Mouse (Mus musculus) CH12.LX (cell line): ENCODE results near the gene Ctsg. TPM values are rescaled to one million over a fixed set of nuclear protein-coding genes. Genes with fewer than 3 reads are reported as not detected.

ENCODE experiments used
- DNase-seq: peaks from one replicate; pipeline ENCODE4 v3.0.0-alpha.2; 2013; ENCODE audit errors: extremely low read depth
- H3K27ac ChIP-seq: 2 replicates; pipeline ENCODE4 v1.5.1; 2012; ENCODE audit warnings: low read depth, mild to moderate bottlenecking, control low read depth, moderate library complexity; ENCODE audit not compliant: insufficient read depth
- H3K27me3 ChIP-seq: replicated peaks from 2 replicates; pipeline ENCODE3; 2012; ENCODE audit warnings: inconsistent platforms
- H3K36me3 ChIP-seq, 2 experiments: replicated peaks in 1 of 2; 2 replicates each; pipeline versions ENCODE3 to v1.6.1; 2012; ENCODE audit warnings: inconsistent platforms in 1 of 2, low read length in 1 of 2, mild to moderate bottlenecking in 1 of 2, mixed read lengths in 1 of 2, moderate library complexity in 1 of 2; ENCODE audit not compliant: control insufficient read depth in 1 of 2, insufficient read depth in 1 of 2
- H3K4me1 ChIP-seq, 2 experiments: 2 replicates each; pipeline ENCODE4 v1.6.1; 2012; ENCODE audit warnings: inconsistent platforms in 1 of 2, moderate library complexity in 1 of 2; ENCODE audit not compliant: insufficient read depth in 2 of 2, control insufficient read depth in 1 of 2
- H3K4me2 ChIP-seq: 2 replicates; pipeline ENCODE4 v1.6.1; 2012; ENCODE audit warnings: low read depth, mild to moderate bottlenecking, control low read depth; ENCODE audit not compliant: poor library complexity, insufficient read depth, severe bottlenecking
- H3K4me3 ChIP-seq, 3 experiments: fragments of 150-350 bp in 1 of 3; sonication (generic) in 1 of 3; replicated peaks in 1 of 3; 2 replicates each; pipeline versions ENCODE3 to v1.5.1; 2011 to 2012; ENCODE audit warnings: low read depth in 2 of 3, low read length in 2 of 3, mild to moderate bottlenecking in 2 of 3, moderate library complexity in 2 of 3, control low read depth in 1 of 3, improper control_type of control experiment in 1 of 3, inconsistent platforms in 1 of 3, mixed read lengths in 1 of 3; ENCODE audit not compliant: poor library complexity in 1 of 3
- H3K79me2 ChIP-seq: replicated peaks from 2 replicates; pipeline ENCODE4 v1.6.1; 2012; ENCODE audit warnings: mild to moderate bottlenecking, moderate library complexity; ENCODE audit not compliant: control insufficient read depth, poor library complexity, insufficient read depth, severe bottlenecking; ENCODE audit errors: extremely low read depth
- H3K9ac ChIP-seq: 2 replicates; pipeline ENCODE4 v1.6.1; 2012; ENCODE audit warnings: low read depth, mild to moderate bottlenecking, control low read depth, moderate library complexity; ENCODE audit not compliant: insufficient read depth
- H3K9me3 ChIP-seq: replicated peaks from 2 replicates; pipeline ENCODE3; 2012; ENCODE audit warnings: low read length, inconsistent platforms, mixed read lengths
- BHLHE40 ChIP-seq: IDR thresholded peaks from 2 replicates; pipeline ENCODE4 v1.6.1; 2011; ENCODE audit warnings: mild to moderate bottlenecking, low read depth, low read length, improper control_type of control experiment
- CHD1 ChIP-seq: IDR thresholded peaks from 2 replicates; pipeline ENCODE4 v1.6.1; 2012; ENCODE audit warnings: low read depth, low read length, improper control_type of control experiment, inconsistent platforms
- CHD2 ChIP-seq: IDR thresholded peaks from 2 replicates; pipeline ENCODE4 v1.6.1; 2011; ENCODE audit warnings: low read length, improper control_type of control experiment
- CTCF ChIP-seq, 2 experiments: IDR thresholded peaks in 1 of 2; conservative IDR thresholded peaks in 1 of 2; 2 replicates each; pipeline ENCODE4 v1.5.1; 2011 to 2012; ENCODE audit warnings: low read depth in 2 of 2, low read length in 2 of 2, improper control_type of control experiment in 1 of 2, inconsistent platforms in 1 of 2, mild to moderate bottlenecking in 1 of 2, moderate library complexity in 1 of 2
- E2F4 ChIP-seq: IDR thresholded peaks from 2 replicates; pipeline ENCODE4 v1.6.1; 2011; ENCODE audit warnings: low read depth, low read length, improper control_type of control experiment; ENCODE audit not compliant: insufficient replicate concordance
- ELF1 ChIP-seq: IDR thresholded peaks from 2 replicates; pipeline ENCODE4 v1.6.1; 2014; ENCODE audit warnings: low read depth, mild to moderate bottlenecking, inconsistent platforms, low read length, improper control_type of control experiment
- EP300 ChIP-seq: IDR thresholded peaks from 2 replicates; pipeline ENCODE4 v1.6.1; 2011; ENCODE audit warnings: low read length, improper control_type of control experiment
- ETS1 ChIP-seq: conservative IDR thresholded peaks from 2 replicates; pipeline ENCODE4 v1.6.1; 2012; ENCODE audit warnings: low read depth, mild to moderate bottlenecking, inconsistent platforms, low read length, improper control_type of control experiment, moderate library complexity
- GABPA ChIP-seq: IDR thresholded peaks from 2 replicates; pipeline ENCODE4 v1.6.1; 2012; ENCODE audit warnings: low read depth, low read length, improper control_type of control experiment, inconsistent platforms; ENCODE audit not compliant: insufficient replicate concordance
- HCFC1 ChIP-seq: IDR thresholded peaks from 2 replicates; pipeline ENCODE4 v1.6.1; 2012; ENCODE audit warnings: low read depth, mild to moderate bottlenecking, inconsistent platforms, low read length, improper control_type of control experiment
- KAT2A ChIP-seq: IDR thresholded peaks from 2 replicates; pipeline ENCODE4 v1.6.1; 2012; ENCODE audit warnings: low read length, improper control_type of control experiment, inconsistent platforms; ENCODE audit not compliant: insufficient replicate concordance
- MEF2A ChIP-seq: IDR thresholded peaks from 2 replicates; pipeline ENCODE4 v1.6.1; 2014; ENCODE audit warnings: low read depth, mild to moderate bottlenecking, inconsistent platforms, low read length, improper control_type of control experiment, borderline replicate concordance
- MXI1 ChIP-seq: IDR thresholded peaks from 2 replicates; pipeline ENCODE4 v1.6.1; 2011; ENCODE audit warnings: mild to moderate bottlenecking, low read depth, low read length, improper control_type of control experiment
- NRF1 ChIP-seq: IDR thresholded peaks from 2 replicates; pipeline ENCODE4 v1.6.1; 2014; ENCODE audit warnings: low read depth, mild to moderate bottlenecking, inconsistent platforms, low read length, improper control_type of control experiment, moderate library complexity
- PAX5 ChIP-seq: IDR thresholded peaks from 2 replicates; pipeline ENCODE4 v1.6.1; 2012; ENCODE audit warnings: low read length, inconsistent platforms, mixed read lengths
- RAD21 ChIP-seq: IDR thresholded peaks from 2 replicates; pipeline ENCODE4 v1.6.1; 2011; ENCODE audit warnings: low read depth, mild to moderate bottlenecking, low read length, improper control_type of control experiment, moderate library complexity
- RCOR1 ChIP-seq: conservative IDR thresholded peaks from 2 replicates; pipeline ENCODE4 v1.6.1; 2012; ENCODE audit warnings: low read depth, mild to moderate bottlenecking, inconsistent platforms, low read length, improper control_type of control experiment
- SMC3 ChIP-seq: IDR thresholded peaks from 2 replicates; pipeline ENCODE4 v1.6.1; 2011; ENCODE audit warnings: low read depth, low read length, improper control_type of control experiment
- TBP ChIP-seq: conservative IDR thresholded peaks from 2 replicates; pipeline ENCODE4 v1.6.1; 2011; ENCODE audit warnings: low read depth, low read length, improper control_type of control experiment
- UBTF ChIP-seq: IDR thresholded peaks from 2 replicates; pipeline ENCODE4 v1.6.1; 2012; ENCODE audit warnings: low read depth, mild to moderate bottlenecking, inconsistent platforms, low read length, improper control_type of control experiment, moderate library complexity
- USF1 ChIP-seq: IDR thresholded peaks from 2 replicates; pipeline ENCODE4 v1.6.1; 2014; ENCODE audit warnings: low read depth, mild to moderate bottlenecking, inconsistent platforms, low read length, improper control_type of control experiment
- USF2 ChIP-seq: conservative IDR thresholded peaks from 2 replicates; pipeline ENCODE4 v1.6.1; 2011; ENCODE audit warnings: low read depth, low read length, improper control_type of control experiment
- ZC3H11A ChIP-seq: IDR thresholded peaks from 2 replicates; pipeline ENCODE4 v1.6.1; 2012; ENCODE audit warnings: low read depth, mild to moderate bottlenecking, inconsistent platforms, low read length, improper control_type of control experiment
- ZNF384 ChIP-seq: IDR thresholded peaks from 2 replicates; pipeline ENCODE4 v1.6.1; 2012; ENCODE audit warnings: low read depth, low read length, improper control_type of control experiment, inconsistent platforms
- dilution Hi-C: fragments of 300-500 bp; cut with MboI; formaldehyde crosslinking; loops from 2 replicates; pipeline ENCODE4 v1.14.3; 2020; ENCODE audit warnings: low sequenced_read_pairs; ENCODE audit not compliant: extremely low pct_unique_long_range_greater_than_20kb, extremely low pct_ligation_motif_present
- in situ Hi-C: fragments of 300-500 bp; cut with MboI; formaldehyde crosslinking; loops from 3 replicates; pipeline ENCODE4 v1.14.3; 2019; ENCODE audit warnings: low sequenced_read_pairs, low pct_ligation_motif_present, low pct_unique_long_range_greater_than_20kb, mixed read lengths
- polyA plus RNA-seq: library from polyadenylated mRNA; unstranded; fragments of >175 nt; gene quantifications from 2 replicates; pipeline ENCODE4 v1.2.1, GENCODE M21; 2012; ENCODE audit warnings: low read depth; ENCODE audit not compliant: insufficient read length
- total RNA-seq, 2 experiments: library from RNA; depleted of rRNA; stranded (reverse); fragments of 300-350 nt in 1 of 2; fragments of >200 nt in 1 of 2; gene quantifications; 2 replicates each; pipeline ENCODE4 v1.2.3; 2012 to 2014

The Ctsg gene
- total and polyA plus RNA-seq, 3 experiments, result not detected

DNA sequence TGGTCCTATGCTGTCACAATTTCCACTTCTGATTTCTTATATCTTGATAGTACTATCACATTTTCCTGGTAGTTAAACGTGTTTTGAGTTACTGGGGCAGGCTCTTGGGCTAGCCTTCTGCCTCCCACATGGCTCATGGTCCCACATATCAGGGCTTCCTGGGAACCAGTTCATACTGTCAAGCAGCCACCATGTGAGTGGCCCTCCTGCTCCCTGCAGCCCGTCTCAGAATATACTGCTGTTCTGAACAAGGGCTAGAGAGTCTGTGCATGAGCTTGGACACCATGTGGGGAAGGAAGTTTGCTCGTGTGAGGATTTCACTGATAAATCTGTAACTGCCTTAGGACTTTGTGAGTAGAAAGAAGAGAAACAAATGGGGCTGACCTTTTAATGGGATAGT lies 15.7 kb downstream of the Ctsg start:
- Histone ChIP-seq H3K27me3 (no peaks in the 10 kb centered on the region), H3K9ac (no peak overlapping the region), H3K79me2 (no peaks in the 10 kb centered on the region), H3K4me3 (no peak overlapping the region), H3K4me1 (no peaks in the 10 kb centered on the region), H3K4me2 (no peak overlapping the region), H3K36me3 (no peaks in the 10 kb centered on the region), H3K9me3 (no peaks in the 10 kb centered on the region), H3K27ac (no peak overlapping the region)
- TF ChIP-seq CTCF (conservative IDR thresholded peaks at IDR 0.05 in 1 of 2, IDR thresholded peaks at IDR 0.05 in 1 of 2; ENCODE audit: low read depth in 2 of 2, low read length in 2 of 2) (no peak), RCOR1 (no peak), PAX5 (no peak), MEF2A (no peak), NRF1 (no peak), USF2 (no peak), ETS1 (no peak), USF1 (no peak), TBP (no peak), ELF1 (no peak), E2F4 (no peak), MXI1 (no peak), RAD21 (no peak), CHD1 (no peak)
- dilution Hi-C loops, result no loop called here
- in situ Hi-C loops, result no loop called here
- no peak for DNase-seq

DNA sequence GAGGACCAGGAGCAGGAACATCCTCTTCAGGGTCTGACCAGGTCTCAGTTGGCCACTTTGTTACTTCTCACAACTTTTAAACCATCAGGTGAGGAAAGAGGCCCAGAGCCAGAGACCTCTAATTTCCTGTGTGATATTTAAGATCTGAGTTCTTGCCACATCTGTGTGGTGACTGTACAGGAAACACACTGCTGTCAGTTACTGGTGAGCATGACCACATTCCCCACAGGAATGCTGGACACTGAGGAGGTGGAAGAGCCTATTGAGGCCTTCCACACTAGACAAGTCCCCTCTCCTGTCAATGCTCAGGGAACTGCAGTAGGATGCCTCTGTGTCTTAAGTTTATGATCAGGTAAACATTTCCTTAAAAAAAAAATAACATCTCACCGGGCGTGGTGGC lies 17.2 kb downstream of the Ctsg start, which contains the start of gene Mcpt8:
Mcpt8 (minus strand) TSS at position 107 of the 400 bp plus-strand sequence.
- TF ChIP-seq ETS1 (no peak), SMC3 (no peak), HCFC1 (no peak), CHD2 (no peak), NRF1 (no peak), EP300 (no peak), KAT2A (no peak), TBP (no peak), E2F4 (no peak), ZC3H11A (no peak), PAX5 (no peak), GABPA (no peak), UBTF (no peak), BHLHE40 (no peak), ZNF384 (no peak)
- no peaks in the 10 kb centered on the region for H3K27me3 ChIP-seq
- no peak within 1 kb of the TSS for H3K9ac ChIP-seq
- H3K4me2 ChIP-seq, result no peak within 1 kb of the TSS
- in situ Hi-C loops, result no loop called here
- no peak for DNase-seq
- dilution Hi-C loops, result no loop called here
- no peaks in the 10 kb centered on the region for H3K9me3 ChIP-seq
- H3K79me2 ChIP-seq, result no peaks in the 10 kb centered on the region
- H3K4me1 ChIP-seq, result no peaks in the 10 kb centered on the region
- no peaks in the 10 kb centered on the region for H3K36me3 ChIP-seq
- H3K27ac ChIP-seq, result no peak within 1 kb of the TSS
- H3K4me3 ChIP-seq, result no peak within 1 kb of the TSS
